Mouse (Mus musculus) heart, adult 2 months (tissue): ENCODE data around the gene Narfl.

Experiments used
- CTCF ChIP-seq: fragments of 200-600 bp; IDR thresholded peaks from 2 replicates; pipeline ENCODE4 v1.8.1; 2022; ENCODE audit warnings: antibody characterized with exemption, mild to moderate bottlenecking, moderate library complexity
- EP300 ChIP-seq: fragments of 200-500 bp; IDR thresholded peaks from 2 replicates; pipeline ENCODE4 v1.6.1; 2011; ENCODE audit warnings: low read depth, low read length, control low read depth; ENCODE audit not compliant: insufficient read depth

DNA sequence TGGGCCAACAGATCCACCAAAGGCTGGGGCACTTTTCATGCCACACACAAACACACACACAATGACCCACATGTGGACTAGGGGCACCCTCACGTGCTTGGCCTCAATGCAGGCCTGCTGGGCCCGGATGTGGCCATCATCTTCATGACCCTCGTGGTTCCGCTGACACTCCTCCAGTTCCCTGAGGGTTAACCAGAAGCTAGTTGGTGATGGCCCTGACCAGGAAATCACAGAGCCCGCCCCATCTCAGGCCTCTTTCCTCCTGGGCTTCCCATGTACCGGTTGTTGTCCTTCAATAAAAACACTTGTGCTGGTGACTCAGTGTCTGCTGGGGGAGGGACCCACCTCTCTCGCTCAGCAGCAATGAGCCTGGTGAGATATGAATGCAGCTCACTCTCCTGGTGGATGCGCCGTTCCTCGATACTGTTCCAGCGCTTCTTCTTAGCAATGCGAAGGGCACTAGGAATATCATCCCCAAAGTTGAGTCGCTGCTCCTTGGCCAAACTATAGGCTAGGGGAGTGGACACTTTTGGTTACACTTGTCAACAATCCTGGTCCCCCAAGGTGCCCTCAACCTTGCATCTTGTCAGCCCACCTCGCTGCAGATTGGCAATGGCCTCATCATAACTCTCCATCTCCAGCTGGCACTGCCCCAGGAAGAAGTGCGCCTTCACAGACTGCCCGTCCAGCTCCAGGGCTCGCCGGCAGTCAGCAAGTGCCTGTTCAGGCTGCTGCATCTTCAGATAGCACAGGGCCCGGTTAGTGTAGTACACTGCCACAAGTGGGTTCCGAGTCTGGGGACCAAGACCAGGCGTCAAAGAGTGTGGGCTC lies 58.1 kb downstream of the Narfl start:
- TF ChIP-seq EP300 (no peak), CTCF (no peak)
